Mouse (Mus musculus) fibroblast of lung, adult 2 months (primary cell): ENCODE data around the gene Mymk.

Source experiments
- DNase-seq: peaks from one replicate; pipeline ENCODE4 v3.0.0-alpha.2; 2011; ENCODE audit warnings: low read depth

Gene Mymk

DNA sequence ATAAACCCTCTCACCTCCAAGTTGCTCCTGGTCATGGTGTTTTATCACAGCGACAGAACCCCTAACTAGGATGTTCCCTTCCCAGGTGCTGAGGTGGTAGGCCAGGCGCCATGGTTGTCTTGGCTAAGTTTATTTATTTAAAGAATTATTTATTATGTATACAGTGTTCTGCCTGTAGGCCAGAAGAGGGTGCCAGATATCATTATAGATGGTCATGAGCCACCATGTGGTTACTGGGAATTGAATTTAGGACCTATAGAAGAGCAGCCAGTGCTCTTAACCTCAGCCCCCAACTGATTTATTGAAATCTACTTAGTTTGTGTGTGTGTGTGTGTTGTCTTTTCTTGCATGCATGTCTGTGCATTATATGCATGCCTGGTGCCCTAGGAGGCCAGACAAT, 39.6 kb downstream of the Mymk start:
- no peak for DNase-seq

DNA sequence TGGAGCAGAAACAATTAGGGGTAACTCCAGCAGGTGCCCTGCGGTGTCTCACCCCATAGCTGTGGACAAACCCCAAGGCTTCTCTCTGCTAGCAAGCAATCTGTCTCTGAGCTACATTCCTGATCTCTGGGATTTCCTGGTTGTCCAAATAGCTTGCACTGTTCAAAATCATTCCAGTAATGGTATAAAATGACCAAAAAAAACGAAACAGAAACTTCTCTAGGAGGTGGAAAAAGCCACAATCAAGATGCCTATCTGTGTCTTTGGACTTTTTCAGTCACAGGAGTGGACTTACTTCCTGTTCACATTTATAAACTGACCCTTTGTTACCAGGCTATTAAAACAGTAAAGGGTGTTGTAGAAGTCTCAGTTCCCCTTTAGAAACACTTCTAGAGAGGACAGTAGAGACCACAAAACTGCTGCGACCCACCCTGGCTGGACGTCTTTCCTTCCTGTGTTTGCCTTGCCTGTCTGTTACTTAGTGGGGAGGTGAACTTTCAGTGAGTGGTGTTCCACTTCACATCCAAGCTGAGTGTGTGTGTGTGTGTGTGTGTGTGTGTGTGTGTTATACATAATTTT, 43.5 kb downstream of the Mymk start:
- DNase-seq, result no peak

DNA sequence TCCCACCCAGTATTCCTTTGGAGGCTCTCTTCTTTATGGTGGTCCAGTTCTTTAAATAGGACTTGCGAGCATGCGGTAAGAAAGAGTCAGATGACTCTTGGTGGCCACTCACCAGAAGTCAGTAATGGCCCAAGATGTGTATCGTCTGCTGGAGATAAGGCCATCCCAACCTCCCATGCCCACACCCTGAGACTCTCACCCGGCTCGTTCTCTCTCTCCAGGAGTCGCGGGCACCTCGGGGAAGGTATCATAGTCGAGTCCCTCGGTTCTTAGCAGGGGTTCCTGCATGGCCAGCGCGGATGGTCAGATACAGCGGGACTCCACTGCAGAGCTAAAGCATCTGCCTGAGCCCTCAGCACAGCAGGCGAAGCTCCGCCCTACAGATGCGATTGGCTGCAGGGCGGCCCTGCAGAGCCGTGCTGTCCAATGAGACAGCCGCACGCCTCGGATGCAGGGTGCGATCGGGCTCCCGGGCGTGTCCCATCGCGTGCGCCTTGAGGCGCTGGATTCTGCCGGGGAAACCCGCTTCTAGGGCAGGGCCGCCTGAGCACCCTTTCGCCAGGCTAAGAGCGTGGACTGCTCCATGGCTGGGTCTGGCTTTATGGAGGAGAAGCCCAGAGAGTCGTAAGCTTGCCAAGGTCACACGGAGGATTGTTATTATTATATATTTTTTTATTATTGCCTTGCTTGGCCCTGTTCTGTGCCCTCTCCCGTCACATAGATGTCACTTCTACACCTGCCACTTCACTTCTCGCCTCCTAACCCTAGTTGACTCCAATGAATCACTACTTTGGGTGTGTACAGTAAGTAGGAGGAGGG, 44.2 kb downstream of the Mymk start, which contains the start of gene Slc2a6:
Slc2a6 (minus strand) TSS at position 381 of the 819 bp plus-strand sequence.
- peak; percentile 61 for DNase-seq

DNA sequence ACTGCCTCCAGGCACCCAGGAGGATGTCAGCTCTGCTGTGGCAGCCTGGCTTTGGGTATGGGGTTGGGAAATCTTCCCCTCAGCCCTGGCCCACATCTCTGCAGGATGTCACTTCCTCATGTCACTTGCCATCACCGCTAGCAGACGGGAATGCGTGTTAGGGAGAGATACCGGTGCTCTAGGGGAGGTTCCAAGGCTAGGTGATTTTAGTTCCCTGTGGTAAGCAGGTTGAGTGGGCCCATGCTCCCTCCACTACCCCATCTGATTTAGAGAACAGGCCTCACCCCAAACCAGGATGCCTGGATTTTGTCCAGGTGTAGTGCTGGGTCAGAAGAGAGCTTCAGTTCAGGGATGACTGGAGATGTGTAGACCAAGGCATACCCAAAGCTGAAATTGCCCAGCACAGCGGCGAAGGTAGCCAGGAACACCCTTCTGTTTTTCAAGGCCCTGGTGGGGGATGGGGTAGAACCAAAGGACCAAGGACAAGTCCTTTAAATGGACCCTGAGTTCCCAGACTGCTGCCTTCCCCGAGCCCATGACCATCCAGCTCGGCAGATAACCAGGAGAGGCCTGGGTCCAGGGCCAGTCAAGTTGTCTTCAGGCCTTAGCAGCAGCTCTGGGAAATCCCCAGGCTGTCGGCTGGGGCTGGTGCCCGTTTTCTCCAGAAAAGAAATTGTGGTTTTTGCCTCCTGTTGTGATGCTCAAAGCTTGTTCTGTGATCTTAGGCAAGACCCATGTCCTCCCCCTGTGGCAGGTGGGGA, 44.9 kb downstream of the Mymk start:
- no peak for DNase-seq

DNA sequence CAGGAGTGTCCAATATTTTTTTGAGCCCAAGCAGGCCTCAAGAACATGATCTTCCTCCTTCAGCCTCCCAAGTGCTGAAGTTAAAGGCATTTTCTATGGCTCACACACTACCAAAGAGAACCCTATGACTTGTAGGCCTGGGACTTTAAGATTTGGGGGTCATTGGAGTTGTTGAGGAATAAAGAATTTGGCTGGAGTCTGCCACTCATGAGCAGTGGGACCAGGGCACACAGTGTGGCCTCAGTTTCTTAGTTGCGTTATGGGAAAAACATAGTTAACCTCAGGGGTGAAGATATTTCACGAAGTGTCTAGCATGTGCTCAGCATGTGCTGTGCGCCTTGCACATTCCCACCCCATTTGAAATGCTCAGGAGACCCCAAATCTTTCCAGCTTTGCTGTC, 45.6 kb downstream of the Mymk start:
- no peak for DNase-seq

DNA sequence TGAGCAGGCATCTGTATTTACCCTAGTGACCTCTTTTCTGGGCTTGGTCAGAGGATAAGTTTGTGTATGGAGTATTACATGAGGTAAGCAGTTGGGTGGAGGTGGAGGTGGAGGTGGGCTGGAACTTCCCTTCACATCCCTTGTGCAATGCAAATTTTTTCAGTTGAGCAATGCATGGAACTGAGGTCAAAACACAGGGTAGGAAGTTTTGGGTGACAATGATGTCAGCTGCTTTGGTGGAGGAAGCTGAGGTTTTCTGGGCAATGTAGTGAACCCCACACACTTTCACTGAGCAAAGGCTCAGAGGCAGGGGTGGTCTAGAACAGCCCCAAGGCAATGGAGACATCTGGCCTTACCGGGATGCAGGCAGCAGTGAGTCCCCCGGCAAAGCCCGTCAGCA, 46.4 kb downstream of the Mymk start:
- DNase-seq, result no peak

DNA sequence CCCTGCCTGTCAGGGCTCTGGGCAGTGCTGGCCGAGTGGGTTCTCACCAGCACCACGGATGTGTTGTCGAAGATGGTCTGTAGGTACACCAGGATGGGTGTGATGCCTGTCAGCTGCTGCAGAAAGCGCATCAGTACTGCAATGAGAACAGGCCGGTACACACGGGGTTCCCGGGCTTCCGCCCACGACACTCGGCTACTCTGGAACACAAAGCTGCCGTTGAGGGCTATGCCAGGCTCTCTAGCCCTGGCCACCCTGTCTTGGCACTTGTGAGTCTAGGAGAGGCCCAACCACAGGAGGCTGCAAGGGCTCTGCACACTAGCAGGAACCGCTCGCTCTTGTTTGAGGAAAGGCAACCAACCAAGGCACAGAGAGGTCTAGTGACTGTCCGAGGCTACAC, 47.8 kb downstream of the Mymk start:
- no peak for DNase-seq

DNA sequence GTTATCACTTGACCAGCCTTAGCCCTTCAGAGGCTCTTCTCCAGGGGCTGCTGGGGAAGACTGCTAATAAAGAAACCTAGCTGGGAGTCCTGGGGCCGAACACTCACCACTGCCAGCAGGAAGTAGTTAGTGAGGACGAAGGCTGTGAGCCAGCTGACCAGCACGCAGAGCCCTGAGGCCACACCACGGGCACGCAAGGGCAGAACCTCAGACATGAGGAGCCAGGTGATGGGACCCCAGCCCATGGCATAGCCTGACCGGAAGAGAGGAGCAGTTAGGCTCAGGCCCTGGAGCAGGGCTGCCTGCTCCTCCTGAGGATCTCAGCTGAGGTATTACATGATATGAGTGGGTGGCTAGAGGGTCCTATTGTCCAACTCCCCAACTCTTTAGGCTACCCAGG, 49.4 kb downstream of the Mymk start:
- no peak for DNase-seq

DNA sequence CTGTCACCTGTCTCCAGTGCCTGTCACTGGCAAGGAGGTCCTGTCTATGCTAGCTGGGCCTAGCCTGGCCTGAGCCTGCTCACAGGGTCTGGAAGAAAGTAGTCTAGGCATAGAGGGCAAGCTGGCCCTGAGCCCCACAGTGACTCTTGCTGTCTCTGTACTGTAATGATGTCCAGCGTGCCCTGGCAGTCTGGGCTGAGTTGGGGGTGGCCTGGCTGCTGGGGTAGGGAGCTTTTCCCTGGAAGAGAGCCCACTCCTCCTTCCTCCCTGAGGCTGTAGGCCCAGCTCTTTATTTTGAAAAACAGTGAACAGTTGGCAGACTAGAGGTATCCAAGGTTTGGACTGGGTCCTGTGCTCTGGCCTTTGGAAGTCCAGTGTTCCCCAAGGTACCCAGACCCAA, 50.9 kb downstream of the Mymk start:
- DNase-seq, result no peak

DNA sequence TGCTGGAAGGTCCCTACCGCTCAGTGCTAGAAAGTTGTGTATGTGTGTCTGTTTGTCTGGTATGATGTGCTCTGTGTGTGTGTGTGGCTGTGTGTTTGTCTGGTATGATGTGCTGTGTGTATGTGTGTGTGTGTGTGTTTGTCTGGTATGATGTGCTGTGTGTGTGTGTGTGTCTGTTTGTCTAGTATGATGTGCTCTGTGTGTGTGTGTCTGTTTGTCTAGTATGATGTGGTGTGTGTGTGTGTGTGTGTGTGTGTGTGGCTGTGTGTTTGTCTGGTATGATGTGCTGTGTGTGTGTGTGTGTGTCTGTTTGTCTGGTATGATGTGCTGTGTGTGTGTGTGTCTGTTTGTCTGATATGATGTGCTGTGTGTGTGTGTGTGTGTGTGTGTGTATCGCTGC, 52.4 kb downstream of the Mymk start:
- no peak for DNase-seq

DNA sequence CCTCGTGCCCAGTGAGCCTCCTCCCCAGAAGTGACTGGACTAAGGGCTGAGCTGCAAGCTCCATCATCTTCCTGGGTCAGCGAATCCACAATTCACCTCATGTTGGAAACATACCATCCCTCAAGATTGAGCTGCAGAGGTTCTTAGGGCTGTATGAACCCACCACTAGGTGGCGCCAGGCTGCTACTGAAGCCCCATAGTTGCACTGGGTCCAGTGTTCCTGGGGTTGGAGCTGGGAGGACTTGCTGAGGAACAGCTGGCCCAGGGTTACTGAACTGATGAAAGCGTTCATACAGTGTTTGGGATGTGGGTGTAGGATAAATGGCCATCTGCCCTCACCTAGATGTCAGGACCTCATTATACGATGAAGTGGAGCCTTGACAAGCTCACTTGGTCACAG, 54.2 kb downstream of the Mymk start:
- DNase-seq, result no peak
